Mouse (Mus musculus): ENCODE results near the gene Pdlim1.

DNA sequence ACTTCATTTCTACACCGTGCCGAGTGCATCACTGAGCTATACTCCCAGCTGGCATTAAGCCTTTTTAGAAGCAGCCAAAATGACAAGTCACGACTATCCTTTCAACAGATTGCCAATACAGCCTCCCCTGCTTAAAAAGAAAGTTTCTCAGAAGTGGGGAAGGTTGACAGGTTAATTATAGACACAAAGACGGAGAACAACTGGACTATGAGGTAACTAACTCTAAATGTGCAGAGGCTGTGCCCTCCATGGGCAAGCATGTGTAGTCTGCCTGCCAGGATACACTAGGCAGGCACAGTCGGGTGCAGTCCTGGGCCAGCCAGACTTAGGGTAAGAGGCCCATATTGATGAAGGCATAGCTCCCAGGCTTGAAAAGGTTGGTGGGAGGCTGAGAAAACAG is 2.1 kb downstream of the Pdlim1 start:
- TF ChIP-seq POLR2A (IDR thresholded peaks at IDR 0.05; ENCODE audit: control insufficient read depth, extremely low read depth, insufficient read depth, low read length, poor library complexity) (no peak), CTCF (IDR thresholded peaks at IDR 0.05; ENCODE audit: borderline replicate concordance, control insufficient read depth, extremely low read depth, insufficient read depth, low read length, poor library complexity) (no peak)
